Mouse (Mus musculus): Measurements from ENCODE around the gene Ptprr. TPM values are rescaled to one million over a fixed set of nuclear protein-coding genes. Genes with fewer than 3 reads are reported as not detected.

Gene Ptprr
- polyA plus RNA-seq, 1 experiment from 2014 or later = 0.52 TPM

- Histone ChIP-seq H3K36me3 (ENCODE audit: insufficient read depth, low read length) (no peaks in the 10 kb centered on the region), H3K9me3 (ENCODE audit: low read length) (no peaks in the 10 kb centered on the region), H3K4me2 (replicated peaks; ENCODE audit: low read depth, low read length) (no peak overlapping the region), H3K27me3 (ENCODE audit: insufficient read depth, low read length) (peaks cover 16% of the 10 kb centered on the region), H3K9ac (replicated peaks; ENCODE audit: low read length) (no peak overlapping the region), H3K4me1 (ENCODE audit: insufficient read depth, low read length) (peaks cover 7% of the 10 kb centered on the region; the same call in 1 of the 2 replicates), H3K4me3 (ENCODE audit: low read length) (no peak overlapping the region), H3K27ac (ENCODE audit: low read length) (no peak overlapping the region)
- no peak for ATAC-seq (ENCODE audit: low FRiP score, low TSS enrichment)
- 62% methylated on average over 12 of the region's 12 CpGs for WGBS
Observed at GRCm38 (mm10) chr10:116297854-116298253, 279.8 kb downstream of the Ptprr start.

DNA sequence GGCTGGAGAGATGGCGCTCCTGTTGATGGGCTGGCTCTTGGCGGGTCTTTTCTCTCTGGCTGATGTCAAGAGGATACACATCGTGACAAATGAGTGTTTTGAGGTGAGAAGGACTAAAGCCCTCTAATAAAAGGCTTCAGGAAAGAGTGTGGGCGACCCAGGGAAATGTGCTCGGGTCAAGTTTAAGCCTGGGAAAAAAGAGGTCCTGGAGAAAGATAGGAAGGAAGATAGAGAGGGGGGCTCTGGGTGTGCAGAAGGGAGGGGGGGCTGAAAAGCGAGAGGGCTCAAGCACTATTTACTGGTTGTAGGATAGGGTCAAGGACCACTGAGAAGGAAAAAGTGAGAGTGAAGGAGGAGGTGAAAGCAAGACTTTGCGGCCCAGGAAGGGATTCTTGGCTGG, 282.8 kb downstream of the Ptprr start:
- no peaks in the 10 kb centered on the region for H3K36me3 ChIP-seq (ENCODE audit: insufficient read depth, low read length)
- ATAC-seq (ENCODE audit: low FRiP score, low TSS enrichment) = peak; percentile 29
- no peaks in the 10 kb centered on the region for H3K9me3 ChIP-seq (ENCODE audit: low read length)
- no peak overlapping the region for H3K27ac ChIP-seq (ENCODE audit: low read length)
- peaks cover 16% of the 10 kb centered on the region for H3K27me3 ChIP-seq (ENCODE audit: insufficient read depth, low read length)
- H3K4me2 ChIP-seq (replicated peaks; ENCODE audit: low read depth, low read length) = peak overlapping the region; percentile 86
- H3K9ac ChIP-seq (replicated peaks; ENCODE audit: low read length) = peak overlapping the region; percentile 53; the same call in 1 of the 2 replicates
- H3K4me3 ChIP-seq (ENCODE audit: low read length) = peak overlapping the region; percentile 57
- WGBS = 9% methylated on average over 7 of the region's 7 CpGs
- peaks cover 7% of the 10 kb centered on the region; the same call in 1 of the 2 replicates for H3K4me1 ChIP-seq (ENCODE audit: insufficient read depth, low read length)

DNA sequence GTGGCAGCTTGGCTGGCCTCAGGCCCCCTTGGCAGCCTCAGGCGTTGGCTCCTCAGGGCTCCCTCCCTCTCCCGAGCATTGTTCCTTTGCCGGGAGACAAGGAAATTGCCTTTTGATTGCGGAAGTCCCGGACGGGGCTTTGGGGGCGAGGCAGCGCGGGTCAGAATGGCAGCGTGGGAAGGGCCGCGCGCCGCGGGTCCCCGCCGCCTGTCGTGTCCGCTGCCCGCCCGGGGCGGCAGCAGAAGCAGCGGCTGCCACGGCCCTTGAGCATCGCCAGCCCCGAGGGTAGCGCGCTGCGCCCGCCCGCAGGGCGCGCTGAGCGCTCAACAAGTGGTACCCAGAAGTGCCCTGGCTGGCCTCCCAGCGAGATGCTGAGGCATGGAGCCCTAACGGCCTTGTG, 283.2 kb downstream of the Ptprr start:
- H3K36me3 ChIP-seq (ENCODE audit: insufficient read depth, low read length) = no peaks in the 10 kb centered on the region
- H3K27me3 ChIP-seq (ENCODE audit: insufficient read depth, low read length) = peaks cover 16% of the 10 kb centered on the region
- peak; percentile 77 for ATAC-seq (ENCODE audit: low FRiP score, low TSS enrichment)
- peaks cover 7% of the 10 kb centered on the region; the same call in 1 of the 2 replicates for H3K4me1 ChIP-seq (ENCODE audit: insufficient read depth, low read length)
- H3K9ac ChIP-seq (replicated peaks; ENCODE audit: low read length) = peak overlapping the region; percentile 53
- no peaks in the 10 kb centered on the region for H3K9me3 ChIP-seq (ENCODE audit: low read length)
- H3K4me2 ChIP-seq (replicated peaks; ENCODE audit: low read depth, low read length) = peak overlapping the region; percentile 86
- WGBS = 0% methylated on average over 35 of the region's 36 CpGs
- H3K4me3 ChIP-seq (ENCODE audit: low read length) = peak overlapping the region; percentile 57
- H3K27ac ChIP-seq (ENCODE audit: low read length) = 0 out of 2 replicates have a peak overlapping the region, but pooled peaks have one; percentile 6

GRCm38 (mm10) chr10:116304355-116304754, 286.3 kb downstream of the Ptprr start:
- WGBS = 81% methylated on average over 4 of the region's 4 CpGs
- H3K9ac ChIP-seq (replicated peaks; ENCODE audit: low read length) = no peak overlapping the region
- H3K4me1 ChIP-seq (ENCODE audit: insufficient read depth, low read length) = peaks cover 7% of the 10 kb centered on the region; the same call in 1 of the 2 replicates
- no peaks in the 10 kb centered on the region for H3K36me3 ChIP-seq (ENCODE audit: insufficient read depth, low read length)
- peaks cover 16% of the 10 kb centered on the region for H3K27me3 ChIP-seq (ENCODE audit: insufficient read depth, low read length)
- no peak overlapping the region for H3K4me2 ChIP-seq (replicated peaks; ENCODE audit: low read depth, low read length)
- no peaks in the 10 kb centered on the region for H3K9me3 ChIP-seq (ENCODE audit: low read length)
- ATAC-seq (ENCODE audit: low FRiP score, low TSS enrichment) = no peak
- H3K4me3 ChIP-seq (ENCODE audit: low read length) = no peak overlapping the region
- H3K27ac ChIP-seq (ENCODE audit: low read length) = no peak overlapping the region

- no peak for ATAC-seq (ENCODE audit: low FRiP score, low TSS enrichment)
- no peaks in the 10 kb centered on the region for H3K27me3 ChIP-seq (ENCODE audit: insufficient read depth, low read length)
- H3K9me3 ChIP-seq (ENCODE audit: low read length) = no peaks in the 10 kb centered on the region
- H3K4me2 ChIP-seq (replicated peaks; ENCODE audit: low read depth, low read length) = no peak overlapping the region
- no peak overlapping the region for H3K4me3 ChIP-seq (ENCODE audit: low read length)
- no peaks in the 10 kb centered on the region for H3K4me1 ChIP-seq (ENCODE audit: insufficient read depth, low read length)
- H3K9ac ChIP-seq (replicated peaks; ENCODE audit: low read length) = no peak overlapping the region
- H3K27ac ChIP-seq (ENCODE audit: low read length) = 0 out of 2 replicates have a peak overlapping the region, but pooled peaks have one; percentile 7
- H3K36me3 ChIP-seq (ENCODE audit: insufficient read depth, low read length) = no peaks in the 10 kb centered on the region
- 54% methylated on average over 2 of the region's 2 CpGs for WGBS
Observed at GRCm38 (mm10) chr10:116309460-116309859, 291.4 kb downstream of the Ptprr start.

DNA sequence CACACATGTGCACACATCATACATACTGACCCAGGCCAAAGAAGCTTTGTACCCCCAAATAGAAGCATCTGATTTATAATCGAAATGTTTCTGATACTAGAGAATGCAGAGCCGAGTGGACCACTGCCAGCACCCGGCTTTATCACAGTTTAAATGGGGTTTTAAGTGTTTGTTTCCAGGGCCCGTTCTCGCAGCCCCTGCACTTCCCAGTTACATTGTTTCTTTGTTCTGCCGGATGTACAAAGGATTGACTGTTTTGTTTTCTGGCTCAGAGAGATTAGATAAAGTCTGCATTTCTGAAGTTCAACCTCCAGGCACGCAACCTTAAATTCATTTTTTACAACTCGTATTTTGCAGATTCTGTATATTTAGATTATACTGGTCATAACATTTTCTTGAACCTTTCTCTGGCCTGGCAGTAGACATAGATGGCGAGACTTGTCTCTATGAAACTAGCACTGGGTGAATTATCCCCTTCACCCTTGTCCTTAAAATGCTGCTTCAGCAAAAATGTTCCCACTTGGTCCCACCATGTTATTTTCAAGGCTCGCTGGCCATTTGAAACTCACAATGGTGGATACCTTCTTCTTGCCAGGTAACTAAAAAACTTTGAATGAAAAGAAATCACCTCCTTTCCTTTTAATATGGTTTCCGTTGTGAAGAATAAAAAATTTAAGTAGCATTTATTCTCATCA, 292.6 kb downstream of the Ptprr start:
- no peak overlapping the region for H3K4me2 ChIP-seq (replicated peaks; ENCODE audit: low read depth, low read length)

GRCm38 (mm10) chr10:116319246-116319645, 301.2 kb downstream of the Ptprr start:
- H3K9ac ChIP-seq (replicated peaks; ENCODE audit: low read length) = no peak overlapping the region
- no peak overlapping the region for H3K27ac ChIP-seq (ENCODE audit: low read length)
- ATAC-seq (ENCODE audit: low FRiP score, low TSS enrichment) = peak; percentile 70; the same call in 1 of the 2 replicates
- no peaks in the 10 kb centered on the region for H3K27me3 ChIP-seq (ENCODE audit: insufficient read depth, low read length)
- no peaks in the 10 kb centered on the region for H3K36me3 ChIP-seq (ENCODE audit: insufficient read depth, low read length)
- H3K4me1 ChIP-seq (ENCODE audit: insufficient read depth, low read length) = no peaks in the 10 kb centered on the region
- H3K4me2 ChIP-seq (replicated peaks; ENCODE audit: low read depth, low read length) = peak overlapping the region; percentile 17; the same call in 1 of the 2 replicates
- WGBS = 24% methylated on average over 12 of the region's 12 CpGs
- no peak overlapping the region for H3K4me3 ChIP-seq (ENCODE audit: low read length)
- no peaks in the 10 kb centered on the region for H3K9me3 ChIP-seq (ENCODE audit: low read length)

More for the DNA sequence above, 292.6 kb downstream of the Ptprr start:
- H3K36me3 ChIP-seq (ENCODE audit: insufficient read depth, low read length) = no peaks in the 10 kb centered on the region
- H3K9me3 ChIP-seq (ENCODE audit: low read length) = no peaks in the 10 kb centered on the region
- no peak for ATAC-seq (ENCODE audit: low FRiP score, low TSS enrichment)
- H3K4me1 ChIP-seq (ENCODE audit: insufficient read depth, low read length) = no peaks in the 10 kb centered on the region
- H3K4me3 ChIP-seq (ENCODE audit: low read length) = no peak overlapping the region
- WGBS = 66% methylated on average over 11 of the region's 11 CpGs
- H3K9ac ChIP-seq (replicated peaks; ENCODE audit: low read length) = no peak overlapping the region
- H3K27me3 ChIP-seq (ENCODE audit: insufficient read depth, low read length) = no peaks in the 10 kb centered on the region
- no peak overlapping the region for H3K27ac ChIP-seq (ENCODE audit: low read length)

Other genes with a start within 250 kb of the Ptprr start
- 45.7 TPM in 2 replicates for gene Tspan8, start 201.4 kb upstream of the Ptprr start, polyA plus RNA-seq (2015; fragmentation: Nextera tagmentation; extraction: Ambion mirVana)
- gene 4933416C03Rik, start 95.7 kb downstream of the Ptprr start, polyA plus RNA-seq (2015; fragmentation: Nextera tagmentation; extraction: Ambion mirVana) = not detected in 2 replicates